Mouse (Mus musculus) CH12.LX (cell line): ENCODE results near the gene Doc2g. TPM values are rescaled to one million over a fixed set of nuclear protein-coding genes. Genes with fewer than 3 reads are reported as not detected.
"Not testable (repeated sequence)": the region's sequence is repeated elsewhere in the genome, so short reads cannot be mapped to it uniquely, and the experiment has no call there.

Experiments
- DNase-seq: peaks from one replicate; pipeline ENCODE4 v3.0.0-alpha.2; 2013; ENCODE audit errors: extremely low read depth
- H3K27ac ChIP-seq: 2 replicates; pipeline ENCODE4 v1.5.1; 2012; ENCODE audit warnings: low read depth, mild to moderate bottlenecking, control low read depth, moderate library complexity; ENCODE audit not compliant: insufficient read depth
- H3K27me3 ChIP-seq: replicated peaks from 2 replicates; pipeline ENCODE3; 2012; ENCODE audit warnings: inconsistent platforms
- H3K36me3 ChIP-seq, 2 experiments: replicated peaks in 1 of 2; 2 replicates each; pipeline versions ENCODE3 to v1.6.1; 2012; ENCODE audit warnings: inconsistent platforms in 1 of 2, low read length in 1 of 2, mild to moderate bottlenecking in 1 of 2, mixed read lengths in 1 of 2, moderate library complexity in 1 of 2; ENCODE audit not compliant: control insufficient read depth in 1 of 2, insufficient read depth in 1 of 2
- H3K4me1 ChIP-seq, 2 experiments: 2 replicates each; pipeline ENCODE4 v1.6.1; 2012; ENCODE audit warnings: inconsistent platforms in 1 of 2, moderate library complexity in 1 of 2; ENCODE audit not compliant: insufficient read depth in 2 of 2, control insufficient read depth in 1 of 2
- H3K4me2 ChIP-seq: 2 replicates; pipeline ENCODE4 v1.6.1; 2012; ENCODE audit warnings: low read depth, mild to moderate bottlenecking, control low read depth; ENCODE audit not compliant: poor library complexity, insufficient read depth, severe bottlenecking
- H3K4me3 ChIP-seq, 3 experiments: fragments of 150-350 bp in 1 of 3; sonication (generic) in 1 of 3; replicated peaks in 1 of 3; 2 replicates each; pipeline versions ENCODE3 to v1.5.1; 2011 to 2012; ENCODE audit warnings: low read depth in 2 of 3, low read length in 2 of 3, mild to moderate bottlenecking in 2 of 3, moderate library complexity in 2 of 3, control low read depth in 1 of 3, improper control_type of control experiment in 1 of 3, inconsistent platforms in 1 of 3, mixed read lengths in 1 of 3; ENCODE audit not compliant: poor library complexity in 1 of 3
- H3K79me2 ChIP-seq: replicated peaks from 2 replicates; pipeline ENCODE4 v1.6.1; 2012; ENCODE audit warnings: mild to moderate bottlenecking, moderate library complexity; ENCODE audit not compliant: control insufficient read depth, poor library complexity, insufficient read depth, severe bottlenecking; ENCODE audit errors: extremely low read depth
- H3K9ac ChIP-seq: 2 replicates; pipeline ENCODE4 v1.6.1; 2012; ENCODE audit warnings: low read depth, mild to moderate bottlenecking, control low read depth, moderate library complexity; ENCODE audit not compliant: insufficient read depth
- H3K9me3 ChIP-seq: replicated peaks from 2 replicates; pipeline ENCODE3; 2012; ENCODE audit warnings: low read length, inconsistent platforms, mixed read lengths
- BHLHE40 ChIP-seq: IDR thresholded peaks from 2 replicates; pipeline ENCODE4 v1.6.1; 2011; ENCODE audit warnings: mild to moderate bottlenecking, low read depth, low read length, improper control_type of control experiment
- CHD1 ChIP-seq: IDR thresholded peaks from 2 replicates; pipeline ENCODE4 v1.6.1; 2012; ENCODE audit warnings: low read depth, low read length, improper control_type of control experiment, inconsistent platforms
- CHD2 ChIP-seq: IDR thresholded peaks from 2 replicates; pipeline ENCODE4 v1.6.1; 2011; ENCODE audit warnings: low read length, improper control_type of control experiment
- E2F4 ChIP-seq: IDR thresholded peaks from 2 replicates; pipeline ENCODE4 v1.6.1; 2011; ENCODE audit warnings: low read depth, low read length, improper control_type of control experiment; ENCODE audit not compliant: insufficient replicate concordance
- HCFC1 ChIP-seq: IDR thresholded peaks from 2 replicates; pipeline ENCODE4 v1.6.1; 2012; ENCODE audit warnings: low read depth, mild to moderate bottlenecking, inconsistent platforms, low read length, improper control_type of control experiment
- KAT2A ChIP-seq: IDR thresholded peaks from 2 replicates; pipeline ENCODE4 v1.6.1; 2012; ENCODE audit warnings: low read length, improper control_type of control experiment, inconsistent platforms; ENCODE audit not compliant: insufficient replicate concordance
- MAX ChIP-seq: IDR thresholded peaks from 2 replicates; pipeline ENCODE4 v1.6.1; 2011; ENCODE audit warnings: low read length, improper control_type of control experiment
- MAZ ChIP-seq: IDR thresholded peaks from 2 replicates; pipeline ENCODE4 v1.6.1; 2012; ENCODE audit warnings: low read depth, mild to moderate bottlenecking, inconsistent platforms, low read length, improper control_type of control experiment, moderate library complexity
- MEF2A ChIP-seq: IDR thresholded peaks from 2 replicates; pipeline ENCODE4 v1.6.1; 2014; ENCODE audit warnings: low read depth, mild to moderate bottlenecking, inconsistent platforms, low read length, improper control_type of control experiment, borderline replicate concordance
- MXI1 ChIP-seq: IDR thresholded peaks from 2 replicates; pipeline ENCODE4 v1.6.1; 2011; ENCODE audit warnings: mild to moderate bottlenecking, low read depth, low read length, improper control_type of control experiment
- MYC ChIP-seq: IDR thresholded peaks from 2 replicates; pipeline ENCODE4 v1.6.1; 2011; ENCODE audit warnings: low read depth, mild to moderate bottlenecking, improper control_type of control experiment, low read length
- NELFE ChIP-seq: IDR thresholded peaks from 2 replicates; pipeline ENCODE4 v1.6.1; 2011; ENCODE audit warnings: low read depth, low read length, improper control_type of control experiment
- NRF1 ChIP-seq: IDR thresholded peaks from 2 replicates; pipeline ENCODE4 v1.6.1; 2014; ENCODE audit warnings: low read depth, mild to moderate bottlenecking, inconsistent platforms, low read length, improper control_type of control experiment, moderate library complexity
- PAX5 ChIP-seq: IDR thresholded peaks from 2 replicates; pipeline ENCODE4 v1.6.1; 2012; ENCODE audit warnings: low read length, inconsistent platforms, mixed read lengths
- POLR2A ChIP-seq: IDR thresholded peaks from 2 replicates; pipeline ENCODE4 v1.6.1; 2011; ENCODE audit warnings: low read depth, mild to moderate bottlenecking, improper control_type of control experiment, low read length
- RAD21 ChIP-seq: IDR thresholded peaks from 2 replicates; pipeline ENCODE4 v1.6.1; 2011; ENCODE audit warnings: low read depth, mild to moderate bottlenecking, low read length, improper control_type of control experiment, moderate library complexity
- RCOR1 ChIP-seq: conservative IDR thresholded peaks from 2 replicates; pipeline ENCODE4 v1.6.1; 2012; ENCODE audit warnings: low read depth, mild to moderate bottlenecking, inconsistent platforms, low read length, improper control_type of control experiment
- TCF12 ChIP-seq: IDR thresholded peaks from 2 replicates; pipeline ENCODE4 v1.6.1; 2014; ENCODE audit warnings: low read depth, mild to moderate bottlenecking, inconsistent platforms, low read length, improper control_type of control experiment
- ZNF384 ChIP-seq: IDR thresholded peaks from 2 replicates; pipeline ENCODE4 v1.6.1; 2012; ENCODE audit warnings: low read depth, low read length, improper control_type of control experiment, inconsistent platforms
- dilution Hi-C: fragments of 300-500 bp; cut with MboI; formaldehyde crosslinking; loops from 2 replicates; pipeline ENCODE4 v1.14.3; 2020; ENCODE audit warnings: low sequenced_read_pairs; ENCODE audit not compliant: extremely low pct_unique_long_range_greater_than_20kb, extremely low pct_ligation_motif_present
- in situ Hi-C: fragments of 300-500 bp; cut with MboI; formaldehyde crosslinking; loops from 3 replicates; pipeline ENCODE4 v1.14.3; 2019; ENCODE audit warnings: low sequenced_read_pairs, low pct_ligation_motif_present, low pct_unique_long_range_greater_than_20kb, mixed read lengths
- polyA plus RNA-seq: library from polyadenylated mRNA; unstranded; fragments of >175 nt; gene quantifications from 2 replicates; pipeline ENCODE4 v1.2.1, GENCODE M21; 2012; ENCODE audit warnings: low read depth; ENCODE audit not compliant: insufficient read length
- total RNA-seq, 2 experiments: library from RNA; depleted of rRNA; stranded (reverse); fragments of 300-350 nt in 1 of 2; fragments of >200 nt in 1 of 2; gene quantifications; 2 replicates each; pipeline ENCODE4 v1.2.3; 2012 to 2014

The Doc2g gene
- total and polyA plus RNA-seq, 3 experiments: 2.1 to 6.4 (median 5.2) TPM

- in situ Hi-C loops (no loop called here), dilution Hi-C loops (no loop called here)
- DNase-seq: no peak
- H3K9me3 ChIP-seq: no peaks in the 10 kb centered on the region
- peaks cover 6% of the 10 kb centered on the region for H3K27me3 ChIP-seq
- no peaks in the 10 kb centered on the region for H3K36me3 ChIP-seq
- no peak overlapping the region for H3K9ac ChIP-seq
- no peak overlapping the region for H3K4me2 ChIP-seq
- H3K4me3 ChIP-seq: no peak overlapping the region
- H3K4me1 ChIP-seq: peaks cover 0 to 15% of the 10 kb centered on the region in 2 experiments; a peak in 3 of 4 replicates
- H3K79me2 ChIP-seq: no peaks in the 10 kb centered on the region
- no peak overlapping the region for H3K27ac ChIP-seq
- no peak for TF ChIP-seq PAX5
Observed at GRCm38 (mm10) chr19:3967258-3967657, 35.9 kb upstream of the Doc2g start.

- dilution Hi-C loops: no loop called here
- H3K4me3 ChIP-seq: no peak within 1 kb of the TSS
- TF ChIP-seq E2F4 (no peak), MXI1 (no peak), POLR2A (no peak)
- TF ChIP-seq, all 38 proteins: peak for 0
- Histone ChIP-seq H3K36me3 (no peaks in the 10 kb centered on the region), H3K9ac (no peak within 1 kb of the TSS), H3K4me1 (peaks cover 9 to 26% of the 10 kb centered on the region in 2 experiments), H3K79me2 (no peaks in the 10 kb centered on the region), H3K4me2 (no peak within 1 kb of the TSS), H3K27me3 (peaks cover 7% of the 10 kb centered on the region), H3K9me3 (no peaks in the 10 kb centered on the region), H3K27ac (no peak within 1 kb of the TSS)
- no peak for DNase-seq
- in situ Hi-C loops: no loop called here
Observed at GRCm38 (mm10) chr19:3972229-3972628, 30.9 kb upstream of the Doc2g start, which contains the start of gene Aldh3b2. Aldh3b2 (plus strand) TSS chr19:3972328.

DNA sequence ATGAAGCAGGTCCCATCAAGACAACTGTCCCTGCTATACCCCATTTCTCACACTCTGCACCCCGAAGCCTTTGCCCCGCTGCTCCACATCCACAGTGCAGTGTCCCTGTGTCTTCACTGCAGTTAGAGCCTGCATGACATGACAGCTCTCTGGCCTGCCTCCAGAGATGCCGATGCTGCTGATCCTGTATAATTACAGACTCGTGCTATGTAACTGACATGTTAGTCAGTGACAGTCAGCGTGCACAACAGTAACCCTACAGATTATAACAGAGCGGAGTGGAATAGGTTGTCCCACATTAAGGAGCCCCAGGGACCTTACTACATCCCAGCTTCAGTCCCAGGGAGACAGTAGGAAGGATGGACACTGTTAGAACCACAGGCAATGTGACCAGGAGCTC lies 28.5 kb upstream of the Doc2g start:
- H3K4me3 ChIP-seq, DNase-seq, H3K27me3 ChIP-seq, H3K9ac ChIP-seq, in situ Hi-C loops, H3K79me2 ChIP-seq, H3K4me2 ChIP-seq, H3K9me3 ChIP-seq, dilution Hi-C loops, H3K36me3 ChIP-seq, H3K27ac ChIP-seq: not testable (repeated sequence)
- peaks cover 9 to 26% of the 10 kb centered on the region in 2 experiments for H3K4me1 ChIP-seq

DNA sequence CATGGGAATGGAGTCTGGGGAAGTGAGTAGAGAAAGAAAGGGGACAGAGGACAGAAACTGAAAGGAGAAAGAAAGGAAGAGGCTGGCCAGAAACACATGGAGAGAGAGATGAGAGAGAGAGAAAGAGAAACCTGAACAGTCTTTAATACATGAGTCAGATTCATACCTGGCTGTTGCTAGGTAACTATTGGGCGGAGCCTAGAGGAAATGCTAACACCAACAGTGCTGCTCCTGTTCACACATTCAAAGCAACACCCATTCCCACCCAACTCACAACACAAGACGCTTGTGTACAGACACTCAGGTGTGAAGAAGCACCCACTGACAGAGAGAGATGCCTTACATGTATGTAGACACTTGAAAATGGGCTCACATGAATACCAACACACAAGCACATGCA lies 27.2 kb upstream of the Doc2g start:
- dilution Hi-C loops: no loop called here
- Histone ChIP-seq H3K27me3 (peaks cover 4% of the 10 kb centered on the region), H3K79me2 (no peaks in the 10 kb centered on the region)

More for the DNA sequence above, 27.2 kb upstream of the Doc2g start:
- in situ Hi-C loops: no loop called here
- H3K9me3 ChIP-seq: no peaks in the 10 kb centered on the region
- H3K27ac ChIP-seq: no peak overlapping the region
- H3K4me3 ChIP-seq: no peak overlapping the region
- no peak overlapping the region for H3K4me2 ChIP-seq
- H3K4me1 ChIP-seq: peaks cover 9 to 32% of the 10 kb centered on the region in 2 experiments
- no peaks in the 10 kb centered on the region for H3K36me3 ChIP-seq
- no peak overlapping the region for H3K9ac ChIP-seq
- TF ChIP-seq MAX: no peak; the same call in 1 of the 2 replicates
- TF ChIP-seq MAZ: no peak
- no peak for TF ChIP-seq HCFC1
- no peak for TF ChIP-seq CHD1
- TF ChIP-seq E2F4: no peak
- no peak for TF ChIP-seq NRF1
- TF ChIP-seq RAD21: no peak
- no peak for TF ChIP-seq NELFE
- TF ChIP-seq MEF2A: no peak
- no peak for TF ChIP-seq BHLHE40
- TF ChIP-seq CHD2: no peak
- TF ChIP-seq ZNF384: no peak
- TF ChIP-seq RCOR1: no peak
- no peak for TF ChIP-seq POLR2A
- TF ChIP-seq MYC: no peak
- TF ChIP-seq TCF12: no peak
- no peak for TF ChIP-seq PAX5
- TF ChIP-seq KAT2A: no peak
- peak; percentile 31 for DNase-seq
